Mouse (Mus musculus): ENCODE measurements at regions not wholly inside any gene's neighbourhood (a gene's known extent, or its start where the extent isn't known, plus 50 kb on each side); places are given as distances from the start of the nearest gene placed in this dataset.

DNA sequence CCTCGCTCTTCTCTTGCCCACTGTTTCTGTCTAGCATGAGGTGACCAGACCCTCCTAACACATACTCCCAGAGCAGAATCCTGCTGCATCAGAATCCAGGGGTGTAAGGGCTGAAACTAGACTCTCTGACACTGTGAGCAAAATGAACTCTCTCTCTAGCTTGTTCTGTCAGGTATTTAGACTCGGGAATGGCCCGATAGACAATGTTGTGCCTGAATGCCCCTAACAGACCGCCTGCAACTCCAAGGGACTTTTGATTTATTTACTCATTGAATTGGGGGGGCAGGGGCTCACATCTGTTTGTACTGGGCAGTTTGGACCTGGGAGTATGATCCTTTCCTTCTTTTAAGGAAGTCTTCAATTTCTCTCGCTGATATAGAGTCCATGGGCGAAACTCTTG is 469.3 kb upstream of the Trpc7 start:
- Histone ChIP-seq H3K4me1 (replicated peaks; ENCODE audit: control insufficient read depth, insufficient read depth, low read length) (no peaks in the 10 kb centered on the region), H3K36me3 (ENCODE audit: control insufficient read depth, insufficient read depth, low read length) (no peaks in the 10 kb centered on the region), H3K27ac (ENCODE audit: control insufficient read depth, insufficient read depth, low read length) (no peak overlapping the region), H3K27me3 (ENCODE audit: control insufficient read depth, insufficient read depth, low read length) (no peaks in the 10 kb centered on the region), H3K4me3 (ENCODE audit: control insufficient read depth, insufficient read depth, low read length) (no peak overlapping the region)
- 88% methylated on average over 6 of the region's 6 CpGs for WGBS
- no peak for DNase-seq
- no peak for TF ChIP-seq POLR2A (IDR thresholded peaks at IDR 0.05; ENCODE audit: control insufficient read depth, extremely low read depth, insufficient read depth, low read length, poor library complexity)
- no peak for TF ChIP-seq CTCF (IDR thresholded peaks at IDR 0.05; ENCODE audit: borderline replicate concordance, control insufficient read depth, extremely low read depth, insufficient read depth, low read length, poor library complexity)

DNA sequence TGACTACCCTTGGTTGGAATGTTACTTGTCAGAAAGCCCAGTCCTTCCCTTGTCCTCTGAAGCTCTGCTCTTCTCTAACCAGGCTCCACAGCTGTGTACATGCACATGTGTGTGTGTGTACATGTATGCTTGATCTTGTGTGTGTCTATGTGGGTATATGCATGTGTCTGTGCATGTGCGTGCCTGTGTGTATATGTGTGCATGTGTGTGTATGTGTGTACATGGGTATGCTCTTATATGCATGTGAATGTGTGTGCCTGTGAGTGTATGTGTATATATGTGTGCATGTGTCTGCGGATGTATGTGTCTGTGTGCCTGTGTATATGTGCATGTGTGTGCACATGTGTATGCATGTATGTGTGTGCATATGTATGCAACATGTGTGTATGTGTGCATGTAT is 468.6 kb upstream of the Trpc7 start:
- Histone ChIP-seq H3K4me3 (ENCODE audit: control insufficient read depth, insufficient read depth, low read length) (no peak overlapping the region), H3K36me3 (ENCODE audit: control insufficient read depth, insufficient read depth, low read length) (no peaks in the 10 kb centered on the region), H3K27me3 (ENCODE audit: control insufficient read depth, insufficient read depth, low read length) (no peaks in the 10 kb centered on the region), H3K4me1 (replicated peaks; ENCODE audit: control insufficient read depth, insufficient read depth, low read length) (no peaks in the 10 kb centered on the region), H3K27ac (ENCODE audit: control insufficient read depth, insufficient read depth, low read length) (no peak overlapping the region)
- DNase-seq, result no peak
- no peak for TF ChIP-seq POLR2A (IDR thresholded peaks at IDR 0.05; ENCODE audit: control insufficient read depth, extremely low read depth, insufficient read depth, low read length, poor library complexity)
- no peak for TF ChIP-seq CTCF (IDR thresholded peaks at IDR 0.05; ENCODE audit: borderline replicate concordance, control insufficient read depth, extremely low read depth, insufficient read depth, low read length, poor library complexity)
- WGBS, result 99% methylated on average over 2 of the region's 2 CpGs

DNA sequence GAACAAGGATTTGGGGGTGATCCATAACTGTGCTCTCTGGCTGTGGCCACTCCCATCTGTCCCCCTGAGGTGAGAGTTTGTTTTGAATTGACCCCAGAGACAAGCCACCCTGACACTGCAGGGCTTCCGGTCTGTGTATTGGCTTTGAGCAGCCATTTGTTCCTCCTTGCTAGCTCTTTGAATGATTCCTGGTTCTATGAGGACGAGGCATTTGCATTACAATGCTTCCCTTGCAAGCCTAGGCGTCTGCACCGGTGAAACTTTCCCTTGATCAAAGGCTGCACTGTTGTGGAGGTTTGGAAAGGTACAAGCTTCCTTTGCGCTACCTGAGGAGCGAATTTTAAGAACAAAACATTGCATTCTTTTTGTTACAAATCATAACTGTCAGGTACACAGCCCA is 466.8 kb upstream of the Trpc7 start:
- no peaks in the 10 kb centered on the region for H3K27me3 ChIP-seq (ENCODE audit: control insufficient read depth, insufficient read depth, low read length)
- H3K27ac ChIP-seq (ENCODE audit: control insufficient read depth, insufficient read depth, low read length), result no peak overlapping the region; the same call in 1 of the 2 replicates
- H3K4me3 ChIP-seq (ENCODE audit: control insufficient read depth, insufficient read depth, low read length), result no peak overlapping the region
- DNase-seq, result no peak
- TF ChIP-seq POLR2A (IDR thresholded peaks at IDR 0.05; ENCODE audit: control insufficient read depth, extremely low read depth, insufficient read depth, low read length, poor library complexity), result no peak
- TF ChIP-seq CTCF (IDR thresholded peaks at IDR 0.05; ENCODE audit: borderline replicate concordance, control insufficient read depth, extremely low read depth, insufficient read depth, low read length, poor library complexity), result no peak
- 37% methylated on average over 6 of the region's 6 CpGs for WGBS
- no peaks in the 10 kb centered on the region for H3K4me1 ChIP-seq (replicated peaks; ENCODE audit: control insufficient read depth, insufficient read depth, low read length)
- H3K36me3 ChIP-seq (ENCODE audit: control insufficient read depth, insufficient read depth, low read length), result no peaks in the 10 kb centered on the region

DNA sequence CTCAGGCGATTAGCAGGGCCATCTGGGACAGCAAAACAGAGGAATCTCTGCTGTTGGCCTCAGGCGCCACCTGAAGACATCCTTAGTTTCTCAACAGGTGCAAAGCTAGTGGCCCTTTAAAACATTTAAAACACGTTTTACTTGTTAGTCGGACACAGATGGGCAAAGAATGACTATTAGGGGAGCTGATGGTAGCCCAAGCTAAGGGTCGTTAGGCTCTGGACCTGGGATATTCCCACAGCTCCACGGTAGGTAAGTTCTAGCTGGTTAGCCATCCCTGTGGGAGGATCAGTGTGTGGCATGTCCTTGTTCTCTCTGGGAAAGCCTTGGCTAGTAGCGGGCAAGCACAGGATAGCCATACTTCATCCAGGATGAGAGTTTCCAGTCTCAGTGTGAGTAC is 465.5 kb upstream of the Trpc7 start:
- WGBS, result 85% methylated on average over 7 of the region's 7 CpGs
- no peak for DNase-seq
- H3K4me3 ChIP-seq (ENCODE audit: control insufficient read depth, insufficient read depth, low read length), result no peak overlapping the region
- no peaks in the 10 kb centered on the region for H3K4me1 ChIP-seq (replicated peaks; ENCODE audit: control insufficient read depth, insufficient read depth, low read length)
- TF ChIP-seq CTCF (IDR thresholded peaks at IDR 0.05; ENCODE audit: borderline replicate concordance, control insufficient read depth, extremely low read depth, insufficient read depth, low read length, poor library complexity) (no peak), POLR2A (IDR thresholded peaks at IDR 0.05; ENCODE audit: control insufficient read depth, extremely low read depth, insufficient read depth, low read length, poor library complexity) (no peak)
- H3K27me3 ChIP-seq (ENCODE audit: control insufficient read depth, insufficient read depth, low read length), result no peaks in the 10 kb centered on the region
- H3K36me3 ChIP-seq (ENCODE audit: control insufficient read depth, insufficient read depth, low read length), result no peaks in the 10 kb centered on the region
- no peak overlapping the region for H3K27ac ChIP-seq (ENCODE audit: control insufficient read depth, insufficient read depth, low read length)

DNA sequence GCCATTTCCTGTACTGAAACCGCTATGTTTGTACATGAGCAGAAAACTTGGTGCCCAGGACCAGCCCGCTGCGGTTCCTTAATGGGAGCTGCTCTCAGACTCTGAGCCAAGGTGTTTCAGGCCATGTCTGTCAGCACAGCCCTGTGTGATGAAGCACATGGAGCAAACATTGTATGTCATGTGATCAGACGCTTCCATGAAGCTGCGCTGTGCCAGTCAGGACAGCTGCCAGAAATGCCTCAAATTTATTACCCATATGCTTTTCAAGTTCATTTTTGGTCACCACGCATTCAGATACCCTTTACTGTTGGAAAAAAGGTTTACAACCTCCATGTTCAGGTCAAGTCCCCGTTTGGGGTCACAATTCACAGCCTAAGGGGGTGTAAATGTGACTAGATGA is 458.8 kb upstream of the Trpc7 start:
- DNase-seq, result no peak
- Histone ChIP-seq H3K27ac (ENCODE audit: control insufficient read depth, insufficient read depth, low read length) (no peak overlapping the region), H3K36me3 (ENCODE audit: control insufficient read depth, insufficient read depth, low read length) (no peaks in the 10 kb centered on the region), H3K27me3 (ENCODE audit: control insufficient read depth, insufficient read depth, low read length) (no peaks in the 10 kb centered on the region), H3K4me1 (replicated peaks; ENCODE audit: control insufficient read depth, insufficient read depth, low read length) (no peaks in the 10 kb centered on the region), H3K4me3 (ENCODE audit: control insufficient read depth, insufficient read depth, low read length) (no peak overlapping the region)
- WGBS, result 77% methylated on average over 7 of the region's 7 CpGs
- no peak for TF ChIP-seq POLR2A (IDR thresholded peaks at IDR 0.05; ENCODE audit: control insufficient read depth, extremely low read depth, insufficient read depth, low read length, poor library complexity)
- no peak for TF ChIP-seq CTCF (IDR thresholded peaks at IDR 0.05; ENCODE audit: borderline replicate concordance, control insufficient read depth, extremely low read depth, insufficient read depth, low read length, poor library complexity)

DNA sequence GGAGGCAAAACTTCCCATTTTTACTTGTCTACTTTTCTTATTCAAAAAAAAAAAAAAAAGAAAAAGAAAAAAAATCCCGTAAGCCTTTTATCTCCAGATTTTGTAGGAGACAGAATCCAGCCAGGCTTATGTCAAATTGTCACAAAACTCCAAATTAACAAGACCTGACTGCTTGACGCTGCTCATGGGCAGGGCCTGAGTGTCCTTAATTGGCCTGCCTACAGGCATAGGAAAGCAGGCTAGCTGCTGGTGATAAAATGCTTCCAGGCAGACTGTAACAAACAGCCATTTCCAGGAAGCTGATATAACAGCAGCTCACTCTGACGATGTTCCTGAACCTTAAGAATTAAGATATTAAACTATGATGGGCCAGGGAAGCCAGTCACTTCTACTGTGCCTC is 458.2 kb upstream of the Trpc7 start:
- Histone ChIP-seq H3K27ac (ENCODE audit: control insufficient read depth, insufficient read depth, low read length) (no peak overlapping the region), H3K36me3 (ENCODE audit: control insufficient read depth, insufficient read depth, low read length) (no peaks in the 10 kb centered on the region), H3K4me3 (ENCODE audit: control insufficient read depth, insufficient read depth, low read length) (no peak overlapping the region), H3K4me1 (replicated peaks; ENCODE audit: control insufficient read depth, insufficient read depth, low read length) (no peaks in the 10 kb centered on the region), H3K27me3 (ENCODE audit: control insufficient read depth, insufficient read depth, low read length) (no peaks in the 10 kb centered on the region)
- 65% methylated on average over 3 of the region's 3 CpGs for WGBS
- no peak for TF ChIP-seq POLR2A (IDR thresholded peaks at IDR 0.05; ENCODE audit: control insufficient read depth, extremely low read depth, insufficient read depth, low read length, poor library complexity)
- no peak for TF ChIP-seq CTCF (IDR thresholded peaks at IDR 0.05; ENCODE audit: borderline replicate concordance, control insufficient read depth, extremely low read depth, insufficient read depth, low read length, poor library complexity)
- DNase-seq, result no peak

DNA sequence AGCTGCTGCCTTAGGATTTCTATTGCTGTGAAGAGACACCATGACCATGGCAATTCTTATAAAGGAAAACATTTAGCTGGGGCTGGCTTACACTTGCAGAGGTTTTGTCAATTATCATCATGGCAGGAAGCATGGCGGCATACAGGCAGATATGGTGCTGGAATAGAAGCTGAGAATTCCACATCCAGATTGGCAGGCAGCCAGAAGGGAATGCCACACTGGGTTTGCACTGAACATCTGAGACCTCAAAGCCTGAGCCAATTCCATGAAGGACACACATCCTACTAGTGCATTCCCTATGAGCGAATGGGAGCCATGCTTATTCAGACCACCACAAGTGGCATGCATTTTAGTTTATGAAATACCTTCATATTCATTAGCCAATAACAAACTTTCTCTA is 455.0 kb upstream of the Trpc7 start:
- no peak for DNase-seq
- Histone ChIP-seq H3K36me3 (ENCODE audit: control insufficient read depth, insufficient read depth, low read length) (no peaks in the 10 kb centered on the region), H3K4me3 (ENCODE audit: control insufficient read depth, insufficient read depth, low read length) (no peak overlapping the region), H3K27ac (ENCODE audit: control insufficient read depth, insufficient read depth, low read length) (no peak overlapping the region), H3K4me1 (replicated peaks; ENCODE audit: control insufficient read depth, insufficient read depth, low read length) (no peaks in the 10 kb centered on the region), H3K27me3 (ENCODE audit: control insufficient read depth, insufficient read depth, low read length) (no peaks in the 10 kb centered on the region)
- 93% methylated on average over 2 of the region's 2 CpGs for WGBS
- TF ChIP-seq POLR2A (IDR thresholded peaks at IDR 0.05; ENCODE audit: control insufficient read depth, extremely low read depth, insufficient read depth, low read length, poor library complexity) (no peak), CTCF (IDR thresholded peaks at IDR 0.05; ENCODE audit: borderline replicate concordance, control insufficient read depth, extremely low read depth, insufficient read depth, low read length, poor library complexity) (no peak)
